ENCODE assay signal across 8 mouse cellular contexts in the genomic region with DNA sequence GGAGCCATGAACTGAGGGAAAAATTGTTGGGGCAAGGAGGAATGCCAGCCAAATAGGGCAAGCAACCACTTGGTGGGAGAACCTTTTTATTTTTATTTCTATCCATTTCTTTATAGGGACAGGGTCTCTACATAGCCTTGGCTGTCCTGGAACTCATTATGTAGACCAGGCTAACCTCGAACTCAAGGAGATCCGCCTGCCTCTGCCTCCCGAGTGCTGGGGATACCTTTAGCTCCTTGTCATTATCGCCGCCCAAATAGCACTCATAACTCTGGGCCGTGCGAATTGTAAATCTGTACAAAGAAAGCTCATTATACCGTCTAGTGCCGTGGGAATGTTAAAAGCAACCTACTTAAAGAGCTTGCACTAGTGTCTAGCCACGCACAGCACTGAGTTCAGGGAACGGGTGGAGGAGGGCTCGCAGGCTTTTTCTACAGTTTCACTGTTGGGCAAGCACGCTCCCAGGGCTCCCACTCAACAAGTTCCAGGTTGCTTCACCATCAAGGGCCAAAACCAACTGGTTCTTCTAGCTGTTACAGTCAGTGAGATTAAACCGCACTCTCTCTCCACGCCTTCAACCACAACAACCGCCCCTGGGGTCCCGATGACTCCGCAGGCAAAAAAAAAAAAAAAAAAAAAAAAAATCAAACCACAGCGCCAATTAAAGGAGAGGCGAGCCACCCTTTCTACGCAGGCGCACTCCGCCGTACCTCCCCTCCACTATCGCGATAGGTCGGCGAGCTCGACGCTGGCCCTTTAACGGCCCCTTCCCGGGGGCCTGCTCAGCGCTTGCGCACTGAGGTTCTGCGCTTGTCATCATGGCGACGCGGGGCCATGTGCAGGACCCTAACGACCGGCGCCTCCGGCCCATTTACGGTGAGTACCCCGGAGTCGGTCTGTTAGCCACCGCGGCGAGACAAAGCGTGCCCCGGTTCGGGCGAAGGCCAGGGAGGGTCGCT. TPM values are rescaled to one million over a fixed set of nuclear protein-coding genes. Genes with fewer than 3 reads are reported as not detected.
DNase-seq lines count a peak whose midpoint lies in the region; ATAC-seq and TF ChIP-seq lines count a peak whose summit lies in the region.

A gene (plus strand): TSS at position 750 of the 959 bp plus-strand sequence.

- TF ChIP-seq POLR2A in CH12.LX (IDR thresholded peaks at IDR 0.05; ENCODE audit: low read depth, low read length), result peak; percentile 95

- H3K27me3 ChIP-seq in CH12.LX (replicated peaks), result no peaks in the 10 kb centered on the region
- H3K27me3 ChIP-seq in forebrain, embryonic 11.5 days (ENCODE audit: control insufficient read depth, insufficient read depth, low read length), result no peaks in the 10 kb centered on the region
- H3K27me3 ChIP-seq in heart, embryonic 16.5 days (ENCODE audit: control insufficient read depth, insufficient read depth, low read length), result no peaks in the 10 kb centered on the region
- no peaks in the 10 kb centered on the region for H3K27me3 ChIP-seq in liver, embryonic 15.5 days
- H3K27me3 ChIP-seq in neural tube, embryonic 12.5 days (replicated peaks), result no peaks in the 10 kb centered on the region

- no peaks in the 10 kb centered on the region for H3K9me3 ChIP-seq in CH12.LX (replicated peaks; ENCODE audit: low read length)
- no peaks in the 10 kb centered on the region for H3K9me3 ChIP-seq in forebrain, embryonic 11.5 days (ENCODE audit: control insufficient read depth, low read length)
- peaks cover 3% of the 10 kb centered on the region; the same call in 1 of the 2 replicates for H3K9me3 ChIP-seq in heart, embryonic 16.5 days (replicated peaks; ENCODE audit: control insufficient read depth, low read length)
- H3K9me3 ChIP-seq in liver, embryonic 15.5 days (replicated peaks), result no peaks in the 10 kb centered on the region
- H3K9me3 ChIP-seq in neural tube, embryonic 12.5 days, result no peaks in the 10 kb centered on the region

- peaks cover 45% of the 10 kb centered on the region for H3K79me2 ChIP-seq in CH12.LX (replicated peaks; ENCODE audit: control insufficient read depth, extremely low read depth, insufficient read depth, poor library complexity, severe bottlenecking)

- DNase-seq in CH12.LX (ENCODE audit: extremely low read depth), result peak; percentile 98
- peak; percentile 96 for DNase-seq in c-Kit-positive CD71-positive TER-119-negative erythroid progenitor cells, embryonic 14.5 days (ENCODE audit: low read depth)
- peak; percentile 97 for DNase-seq in forebrain, embryonic 11.5 days (ENCODE audit: low spot score)
- peak; percentile 96 to 98 for DNase-seq in kidney, postnatal 36 days
- DNase-seq in telencephalon, adult 2 months (ENCODE audit: low read depth, low spot score), result peak; percentile 91

- TF ChIP-seq RAD21 in CH12.LX (IDR thresholded peaks at IDR 0.05; ENCODE audit: low read depth, low read length), result no peak

- WGBS in forebrain, embryonic 11.5 days, result 10% methylated on average over 52 of the region's 53 CpGs
- 8% methylated on average over 53 of the region's 53 CpGs for WGBS in heart, embryonic 16.5 days
- WGBS in liver, embryonic 15.5 days (ENCODE audit: insufficient replicate concordance), result 6% methylated on average over 53 of the region's 53 CpGs
- WGBS in neural tube, embryonic 12.5 days, result 10% methylated on average over 53 of the region's 53 CpGs

- no peak for TF ChIP-seq CTCF in CH12.LX (conservative IDR thresholded peaks at IDR 0.05 in 1 of 2, IDR thresholded peaks at IDR 0.05 in 1 of 2; ENCODE audit: low read depth in 2 of 2, low read length in 2 of 2)

- H3K4me2 ChIP-seq in CH12.LX (ENCODE audit: insufficient read depth, low read depth, poor library complexity, severe bottlenecking), result peak within 1 kb of the TSS; percentile 82
- H3K4me2 ChIP-seq in forebrain, embryonic 11.5 days (ENCODE audit: low read depth, low read length, severe bottlenecking), result peak within 1 kb of the TSS; percentile 88
- H3K4me2 ChIP-seq in heart, embryonic 16.5 days (ENCODE audit: low read depth, low read length), result peak within 1 kb of the TSS; percentile 80
- peak within 1 kb of the TSS; percentile 96 for H3K4me2 ChIP-seq in liver, embryonic 15.5 days
- H3K4me2 ChIP-seq in neural tube, embryonic 12.5 days (replicated peaks), result peak within 1 kb of the TSS; percentile 93

- TF ChIP-seq EP300 in CH12.LX (IDR thresholded peaks at IDR 0.05; ENCODE audit: low read length), result no peak

- in situ Hi-C loops in CH12.LX (cut with MboI; ENCODE audit: low pct_ligation_motif_present, low pct_unique_long_range_greater_than_20kb, low sequenced_read_pairs), result no loop called here

- dilution Hi-C loops in CH12.LX (cut with MboI; ENCODE audit: extremely low pct_ligation_motif_present, extremely low pct_unique_long_range_greater_than_20kb, low sequenced_read_pairs), result no loop called here

- H3K4me3 ChIP-seq in CH12.LX (replicated peaks in 1 of 3; ENCODE audit: low read depth in 2 of 3, low read length in 2 of 3, poor library complexity in 1 of 3), result peak within 1 kb of the TSS; percentile 84 to 94 (median 84)
- H3K4me3 ChIP-seq in forebrain, embryonic 11.5 days (ENCODE audit: low read depth, low read length), result peak within 1 kb of the TSS; percentile 96
- H3K4me3 ChIP-seq in heart, embryonic 16.5 days (ENCODE audit: low read length), result peak within 1 kb of the TSS; percentile 88
- H3K4me3 ChIP-seq in liver, embryonic 15.5 days (replicated peaks), result peak within 1 kb of the TSS; percentile 97
- H3K4me3 ChIP-seq in neural tube, embryonic 12.5 days, result peak within 1 kb of the TSS; percentile 92

- peak; percentile 95 for ATAC-seq in forebrain, embryonic 11.5 days (replicated peaks; ENCODE audit: low FRiP score)
- peak; percentile 98 for ATAC-seq in heart, embryonic 16.5 days (replicated peaks; ENCODE audit: extremely low read depth, insufficient read depth, low FRiP score)
- peak; percentile 91 for ATAC-seq in liver, embryonic 15.5 days (ENCODE audit: insufficient read depth)
- ATAC-seq in neural tube, embryonic 12.5 days (ENCODE audit: low FRiP score, low read depth), result peak; percentile 96

- peak within 1 kb of the TSS; percentile 35 for H3K27ac ChIP-seq in CH12.LX (ENCODE audit: insufficient read depth, low read depth)
- peak within 1 kb of the TSS; percentile 58; the same call in 1 of the 2 replicates for H3K27ac ChIP-seq in forebrain, embryonic 11.5 days (ENCODE audit: low read depth, low read length)
- H3K27ac ChIP-seq in heart, embryonic 16.5 days (ENCODE audit: low read length), result peak within 1 kb of the TSS; percentile 74
- H3K27ac ChIP-seq in liver, embryonic 15.5 days (replicated peaks), result peak within 1 kb of the TSS; percentile 95
- peak within 1 kb of the TSS; percentile 20; the same call in 1 of the 2 replicates for H3K27ac ChIP-seq in neural tube, embryonic 12.5 days

- peak within 1 kb of the TSS; percentile 77 for H3K9ac ChIP-seq in CH12.LX (ENCODE audit: insufficient read depth, low read depth)
- H3K9ac ChIP-seq in forebrain, embryonic 11.5 days (ENCODE audit: low read length), result peak within 1 kb of the TSS; percentile 87
- peak within 1 kb of the TSS; percentile 86 for H3K9ac ChIP-seq in heart, embryonic 16.5 days (ENCODE audit: low read length)
- H3K9ac ChIP-seq in liver, embryonic 15.5 days, result peak within 1 kb of the TSS; percentile 87
- H3K9ac ChIP-seq in neural tube, embryonic 12.5 days, result peak within 1 kb of the TSS; percentile 87

- peaks cover 12 to 36% of the 10 kb centered on the region in 2 experiments; a peak in 3 of 4 replicates for H3K4me1 ChIP-seq in CH12.LX (ENCODE audit: control insufficient read depth in 1 of 2, insufficient read depth in 2 of 2)
- H3K4me1 ChIP-seq in forebrain, embryonic 11.5 days (replicated peaks; ENCODE audit: control insufficient read depth, insufficient read depth, low read length), result 0 out of 2 replicates have a peak, but pooled peaks cover 2% of the 10 kb centered on the region
- peaks cover 19% of the 10 kb centered on the region for H3K4me1 ChIP-seq in heart, embryonic 16.5 days (ENCODE audit: control insufficient read depth, insufficient read depth, low read length)
- H3K4me1 ChIP-seq in liver, embryonic 15.5 days (replicated peaks), result peaks cover 52% of the 10 kb centered on the region
- H3K4me1 ChIP-seq in neural tube, embryonic 12.5 days, result peaks cover 19% of the 10 kb centered on the region

- peaks cover 6 to 27% of the 10 kb centered on the region in 2 experiments for H3K36me3 ChIP-seq in CH12.LX (replicated peaks in 1 of 2; ENCODE audit: control insufficient read depth in 1 of 2, insufficient read depth in 1 of 2, low read length in 1 of 2)
- H3K36me3 ChIP-seq in forebrain, embryonic 11.5 days (ENCODE audit: control insufficient read depth, insufficient read depth, low read length), result no peaks in the 10 kb centered on the region
- H3K36me3 ChIP-seq in heart, embryonic 16.5 days (ENCODE audit: control insufficient read depth, insufficient read depth), result no peaks in the 10 kb centered on the region
- peaks cover 17% of the 10 kb centered on the region for H3K36me3 ChIP-seq in liver, embryonic 15.5 days (replicated peaks)
- H3K36me3 ChIP-seq in neural tube, embryonic 12.5 days, result peaks cover 10% of the 10 kb centered on the region; the same call in 1 of the 2 replicates

TF ChIP-seq in CH12.LX, 34 proteins besides CTCF, POLR2A, EP300 and RAD21 (continues in another document):
- TF ChIP-seq BHLHE40 (IDR thresholded peaks at IDR 0.05; ENCODE audit: low read depth, low read length) (no peak), NELFE (IDR thresholded peaks at IDR 0.05; ENCODE audit: low read depth, low read length) (peak; percentile 95), E2F4 (IDR thresholded peaks at IDR 0.05; ENCODE audit: insufficient replicate concordance, low read depth, low read length) (no peak), MAZ (IDR thresholded peaks at IDR 0.05; ENCODE audit: low read depth, low read length) (no peak), MAFK (IDR thresholded peaks at IDR 0.05; ENCODE audit: insufficient replicate concordance, low read length) (no peak), JUN (IDR thresholded peaks at IDR 0.05; ENCODE audit: insufficient read depth, low read depth, low read length) (no peak), ZC3H11A (IDR thresholded peaks at IDR 0.05; ENCODE audit: low read depth, low read length) (no peak), NRF1 (IDR thresholded peaks at IDR 0.05; ENCODE audit: low read depth, low read length) (peak; percentile 92), TBP (conservative IDR thresholded peaks at IDR 0.05; ENCODE audit: low read depth, low read length) (peak; percentile 84; the same call in 1 of the 2 replicates), ZMIZ1 (IDR thresholded peaks at IDR 0.05; ENCODE audit: low read depth, low read length) (peak; percentile 89), JUND (conservative IDR thresholded peaks at IDR 0.05; ENCODE audit: low read depth, low read length) (no peak)

RNA-seq across cellular contexts. Expression of the gene that starts here (rescaled TPM):
- total RNA-seq in CH12.LX (2012; rRNA removed), result 41.3 and 44.1 TPM in 2 replicates
- total RNA-seq in CH12.LX (2014; rRNA removed), result 53.1 and 59.7 TPM in 2 replicates
- 60.3 and 66.0 TPM in 2 replicates for polyA plus RNA-seq in CH12.LX (2012; ENCODE audit: insufficient read length, low read depth)
- polyA plus RNA-seq in forebrain, embryonic 11.5 days (2014; fragmentation: Nextera tagmentation; extraction: Ambion mirVana), result 53.2 and 53.4 TPM in 2 replicates
- polyA plus RNA-seq in heart, embryonic 16.5 days (2015; fragmentation: Nextera tagmentation; extraction: Ambion mirVana), result 35.5 and 36.3 TPM in 2 replicates
- 19.2 and 20.0 TPM in 2 replicates for polyA plus RNA-seq in liver, embryonic 15.5 days (2015; fragmentation: Nextera tagmentation; extraction: Ambion mirVana)
- polyA plus RNA-seq in neural tube, embryonic 12.5 days (2016; fragmentation: Nextera tagmentation; extraction: Ambion mirVana), result 49.9 TPM in 2 replicates

Comparison
In these comparisons a context has a peak if more than half of its experiments do, and no peak if none do; other contexts are left out.
1. Peak in every context shown above with its lines: DNase-seq, ATAC-seq, H3K4me3 ChIP-seq and H3K27ac ChIP-seq.
2. H3K27ac ChIP-seq: peak in every context shown above with its lines; median percentile 95 in liver, embryonic 15.5 days; 74 in heart, embryonic 16.5 days; 58 in forebrain, embryonic 11.5 days; 35 in CH12.LX; 20 in neural tube, embryonic 12.5 days.